Mouse (Mus musculus): ENCODE measurements around the gene Fam83d. TPM values are rescaled to one million over a fixed set of nuclear protein-coding genes. Genes with fewer than 3 reads are reported as not detected.

Fam83d gene
- polyA plus RNA-seq, 1 experiment from 2014 or later, result 49.8 TPM

Small RNA genes lying within 50 kb of the gene (microRNA-seq; reads per million reads assigned to microRNA genes)
- gene Gm26141, result not detected

Other genes with a start within 250 kb of the Fam83d start
- gene Slc32a1, start 157.3 kb upstream of the Fam83d start, polyA plus RNA-seq (2016; fragmentation: Nextera tagmentation; extraction: Ambion mirVana), result 0.14 and 0.47 TPM in 2 replicates
- gene Actr5, start 143.2 kb upstream of the Fam83d start, polyA plus RNA-seq (2016; fragmentation: Nextera tagmentation; extraction: Ambion mirVana), result 14.1 and 17.0 TPM in 2 replicates
- gene Ppp1r16b, start 102.7 kb upstream of the Fam83d start, polyA plus RNA-seq (2016; fragmentation: Nextera tagmentation; extraction: Ambion mirVana), result 2.2 and 2.3 TPM in 2 replicates
- 19.2 and 19.6 TPM in 2 replicates for gene Dhx35, start 26.7 kb downstream of the Fam83d start, polyA plus RNA-seq (2016; fragmentation: Nextera tagmentation; extraction: Ambion mirVana)

All from forebrain, embryonic 10.5 days (tissue).